Mouse (Mus musculus): ENCODE results near the gene Abcg5. TPM values are rescaled to one million over a fixed set of nuclear protein-coding genes. Genes with fewer than 3 reads are reported as not detected.

The Abcg5 gene
- polyA plus RNA-seq, 1 experiment, result not detected

- H3K27me3 ChIP-seq (ENCODE audit: control insufficient read depth, insufficient read depth, insufficient read length), result peaks cover 11% of the 10 kb centered on the region
- no peak overlapping the region for H3K4me3 ChIP-seq
- no peak overlapping the region for H3K4me2 ChIP-seq (ENCODE audit: low read depth)
- no peak overlapping the region for H3ac ChIP-seq (ENCODE audit: control insufficient read depth, insufficient read length)
- H3K36me3 ChIP-seq (ENCODE audit: control insufficient read depth, insufficient read depth), result no peaks in the 10 kb centered on the region
- H3K79me2 ChIP-seq (ENCODE audit: control insufficient read depth, insufficient read depth), result no peaks in the 10 kb centered on the region
- TF ChIP-seq MYOG (IDR thresholded peaks at IDR 0.05; ENCODE audit: control insufficient read depth in 1 of 3, insufficient read depth in 1 of 3, insufficient read length in 2 of 3, low read depth in 2 of 3) (no peak), CEBPB (IDR thresholded peaks at IDR 0.05; ENCODE audit: insufficient read depth, poor library complexity, severe bottlenecking) (no peak), POLR2AphosphoS2 (IDR thresholded peaks at IDR 0.05; ENCODE audit: insufficient read length, low read depth) (no peak), USF1 (IDR thresholded peaks at IDR 0.05; ENCODE audit: low read depth) (no peak), MAX (IDR thresholded peaks at IDR 0.05; ENCODE audit: low read depth) (no peak), E2F4 (IDR thresholded peaks at IDR 0.05; ENCODE audit: insufficient read depth) (no peak), POLR2A (IDR thresholded peaks at IDR 0.05; ENCODE audit: insufficient read length, low read depth) (no peak), MYOD1 (IDR thresholded peaks at IDR 0.05; ENCODE audit: control insufficient read depth in 1 of 3, insufficient read length in 2 of 3, low read depth in 2 of 3) (no peak)
These were observed 5.2 kb downstream of the Abcg5 start for GRCm38 (mm10) chr17:84677595-84677994.

- H3K4me3 ChIP-seq, result no peak within 1 kb of the TSS
- TF ChIP-seq E2F4 (IDR thresholded peaks at IDR 0.05; ENCODE audit: insufficient read depth) (no peak), CEBPB (IDR thresholded peaks at IDR 0.05; ENCODE audit: insufficient read depth, poor library complexity, severe bottlenecking) (no peak), MYOD1 (IDR thresholded peaks at IDR 0.05; ENCODE audit: control insufficient read depth in 1 of 3, insufficient read length in 2 of 3, low read depth in 2 of 3) (no peak), MAX (IDR thresholded peaks at IDR 0.05; ENCODE audit: low read depth) (no peak), TCF12 (IDR thresholded peaks at IDR 0.05; ENCODE audit: insufficient read depth, poor library complexity, severe bottlenecking) (no peak)
- no peak within 1 kb of the TSS for H3K4me2 ChIP-seq (ENCODE audit: low read depth)
- H3K27me3 ChIP-seq (ENCODE audit: control insufficient read depth, insufficient read depth, insufficient read length), result peaks cover 18% of the 10 kb centered on the region
- H3K79me2 ChIP-seq (ENCODE audit: control insufficient read depth, insufficient read depth), result no peaks in the 10 kb centered on the region
- H3ac ChIP-seq (ENCODE audit: control insufficient read depth, insufficient read length), result no peak within 1 kb of the TSS
- H3K36me3 ChIP-seq (ENCODE audit: control insufficient read depth, insufficient read depth), result no peaks in the 10 kb centered on the region
These were observed 6.9 kb downstream of the Abcg5 start, which contains the start of gene Abcg8 for GRCm38 (mm10) chr17:84675951-84676366. TSS of gene Abcg8 (plus strand) at chr17:84676302.

GRCm38 (mm10) chr17:84675204-84675603 is 7.6 kb downstream of the Abcg5 start:
- H3K79me2 ChIP-seq (ENCODE audit: control insufficient read depth, insufficient read depth), result no peaks in the 10 kb centered on the region
- no peak overlapping the region for H3K4me3 ChIP-seq
- peaks cover 18% of the 10 kb centered on the region for H3K27me3 ChIP-seq (ENCODE audit: control insufficient read depth, insufficient read depth, insufficient read length)
- no peaks in the 10 kb centered on the region for H3K36me3 ChIP-seq (ENCODE audit: control insufficient read depth, insufficient read depth)
- no peak for TF ChIP-seq REST (IDR thresholded peaks at IDR 0.05; ENCODE audit: insufficient read depth, insufficient read length)
- no peak for TF ChIP-seq TCF3 (IDR thresholded peaks at IDR 0.05; ENCODE audit: insufficient read length, low read depth)
- TF ChIP-seq USF1 (IDR thresholded peaks at IDR 0.05; ENCODE audit: low read depth), result no peak
- TF ChIP-seq POLR2AphosphoS2 (IDR thresholded peaks at IDR 0.05; ENCODE audit: insufficient read length, low read depth), result no peak
- TF ChIP-seq MAX (IDR thresholded peaks at IDR 0.05; ENCODE audit: low read depth), result no peak
- TF ChIP-seq MYOG (IDR thresholded peaks at IDR 0.05; ENCODE audit: control insufficient read depth in 1 of 3, insufficient read depth in 1 of 3, insufficient read length in 2 of 3, low read depth in 2 of 3), result no peak
- TF ChIP-seq TCF12 (IDR thresholded peaks at IDR 0.05; ENCODE audit: insufficient read depth, poor library complexity, severe bottlenecking), result no peak
- TF ChIP-seq CEBPB (IDR thresholded peaks at IDR 0.05; ENCODE audit: insufficient read depth, poor library complexity, severe bottlenecking), result no peak
- TF ChIP-seq MYOD1 (IDR thresholded peaks at IDR 0.05; ENCODE audit: control insufficient read depth in 1 of 3, insufficient read length in 2 of 3, low read depth in 2 of 3), result no peak
- TF ChIP-seq POLR2A (IDR thresholded peaks at IDR 0.05; ENCODE audit: insufficient read length, low read depth), result no peak
- no peak for TF ChIP-seq SRF (IDR thresholded peaks at IDR 0.05; ENCODE audit: control insufficient read depth, insufficient read length, low read depth)
- no peak for TF ChIP-seq E2F4 (IDR thresholded peaks at IDR 0.05; ENCODE audit: insufficient read depth)
- no peak overlapping the region for H3K4me2 ChIP-seq (ENCODE audit: low read depth)
- H3ac ChIP-seq (ENCODE audit: control insufficient read depth, insufficient read length), result no peak overlapping the region

- Histone ChIP-seq H3K4me2 (ENCODE audit: low read depth) (no peak overlapping the region), H3K27me3 (ENCODE audit: control insufficient read depth, insufficient read depth, insufficient read length) (peaks cover 18% of the 10 kb centered on the region), H3ac (ENCODE audit: control insufficient read depth, insufficient read length) (no peak overlapping the region), H3K4me3 (no peak overlapping the region), H3K79me2 (ENCODE audit: control insufficient read depth, insufficient read depth) (no peaks in the 10 kb centered on the region), H3K36me3 (ENCODE audit: control insufficient read depth, insufficient read depth) (no peaks in the 10 kb centered on the region)
- TF ChIP-seq TCF12 (IDR thresholded peaks at IDR 0.05; ENCODE audit: insufficient read depth, poor library complexity, severe bottlenecking) (no peak), POLR2AphosphoS2 (IDR thresholded peaks at IDR 0.05; ENCODE audit: insufficient read length, low read depth) (no peak), MYOD1 (IDR thresholded peaks at IDR 0.05; ENCODE audit: control insufficient read depth in 1 of 3, insufficient read length in 2 of 3, low read depth in 2 of 3) (no peak), USF1 (IDR thresholded peaks at IDR 0.05; ENCODE audit: low read depth) (no peak), REST (IDR thresholded peaks at IDR 0.05; ENCODE audit: insufficient read depth, insufficient read length) (no peak), TCF3 (IDR thresholded peaks at IDR 0.05; ENCODE audit: insufficient read length, low read depth) (no peak), MAX (IDR thresholded peaks at IDR 0.05; ENCODE audit: low read depth) (no peak), POLR2A (IDR thresholded peaks at IDR 0.05; ENCODE audit: insufficient read length, low read depth) (no peak), E2F4 (IDR thresholded peaks at IDR 0.05; ENCODE audit: insufficient read depth) (no peak), CEBPB (IDR thresholded peaks at IDR 0.05; ENCODE audit: insufficient read depth, poor library complexity, severe bottlenecking) (no peak), SRF (IDR thresholded peaks at IDR 0.05; ENCODE audit: control insufficient read depth, insufficient read length, low read depth) (no peak), MYOG (IDR thresholded peaks at IDR 0.05; ENCODE audit: control insufficient read depth in 1 of 3, insufficient read depth in 1 of 3, insufficient read length in 2 of 3, low read depth in 2 of 3) (no peak)
These were observed 8.8 kb downstream of the Abcg5 start for GRCm38 (mm10) chr17:84674048-84674447.

Data from myocyte (in vitro differentiated cells).